Mouse (Mus musculus) urinary bladder, adult 2 months (tissue): ENCODE results near the gene Mcrip2. TPM values are rescaled to one million over a fixed set of nuclear protein-coding genes. Genes with fewer than 3 reads are reported as not detected.

ENCODE experiments used
- DNase-seq: peaks from one replicate; pipeline ENCODE4 v3.0.0; 2022; ENCODE audit warnings: low spot score
- polyA plus RNA-seq: library from polyadenylated mRNA; depleted of rRNA; stranded (reverse); fragments of >200 nt; gene quantifications from 2 replicates; pipeline ENCODE4 v1.2.3, GENCODE M21; 2012

The Mcrip2 gene
- polyA plus RNA-seq, 1 experiment = 13.6 TPM

DNA sequence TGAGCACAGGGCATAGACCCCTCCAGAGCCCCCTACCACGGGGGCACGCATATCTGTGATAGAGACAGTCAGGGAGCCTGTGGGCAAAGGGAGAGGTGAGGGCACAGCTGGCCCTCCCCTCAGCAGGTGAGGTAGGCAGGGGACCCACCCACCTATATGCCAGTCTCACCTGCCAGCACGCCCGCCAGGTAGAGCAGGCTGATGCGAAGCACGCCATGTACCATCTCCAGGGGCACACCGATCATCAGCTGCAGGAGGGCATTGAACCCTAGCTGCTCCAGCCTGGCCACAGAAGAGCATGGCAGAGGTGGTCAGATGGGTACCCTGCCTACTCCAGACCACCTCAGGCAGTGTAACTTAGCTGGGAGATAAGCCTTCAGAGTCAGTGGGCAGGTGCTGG lies 33.3 kb downstream of the Mcrip2 start:
- no peak for DNase-seq

- DNase-seq = no peak
Observed at GRCm38 (mm10) chr17:25834595-25835222, 33.9 kb downstream of the Mcrip2 start.

DNA sequence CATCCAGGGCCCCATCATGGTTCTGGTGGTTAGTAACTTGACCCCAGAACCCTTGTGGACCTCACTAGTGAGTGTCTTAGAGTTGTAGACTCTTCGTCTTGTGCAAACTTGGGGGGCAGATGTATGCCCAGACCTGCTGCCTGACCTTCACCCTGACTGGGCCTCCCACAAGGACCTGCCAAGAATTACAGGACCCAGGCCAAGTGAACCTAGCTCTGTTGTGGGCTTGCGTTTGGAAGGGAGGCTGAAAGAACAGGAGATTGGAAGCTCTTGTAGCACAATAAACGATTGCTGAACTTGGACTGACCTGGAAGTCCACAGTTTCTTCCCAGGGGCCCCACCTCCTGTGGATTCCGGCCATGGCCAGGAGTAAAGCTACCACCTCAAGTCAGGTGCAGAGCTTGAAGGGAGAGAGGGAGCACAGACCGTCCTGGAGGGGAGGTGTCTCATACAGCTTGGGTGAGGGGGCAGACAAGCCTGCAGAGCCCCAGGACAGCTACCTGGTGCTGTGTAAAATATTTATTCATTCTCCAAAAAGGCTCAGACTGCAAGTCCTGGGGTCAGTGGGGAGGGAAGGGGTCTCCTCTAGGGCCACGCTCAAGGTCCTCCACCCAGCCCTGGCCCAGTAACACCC lies 34.5 kb downstream of the Mcrip2 start:
- no peak for DNase-seq

DNA sequence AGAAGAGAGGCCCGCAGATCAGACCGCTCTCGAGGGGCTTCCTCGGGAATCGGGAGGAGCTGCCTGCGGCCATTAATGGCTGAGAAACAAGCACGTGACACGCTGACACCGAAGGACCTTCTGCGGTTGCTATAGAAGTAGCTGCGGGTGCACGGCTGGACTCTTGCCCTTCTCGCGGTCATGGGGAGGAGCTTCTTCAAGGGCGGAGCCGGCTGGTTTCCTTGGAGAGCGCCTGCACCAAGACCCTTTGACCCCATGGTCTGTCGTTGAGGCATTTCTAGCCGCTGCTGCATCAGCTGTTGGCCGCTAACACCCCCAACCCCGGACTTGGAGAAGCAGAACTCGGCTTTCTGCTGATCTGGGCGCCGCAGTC lies 35.3 kb downstream of the Mcrip2 start, which contains the start of gene Stub1:
TSS of gene Stub1 (minus strand) at position 114 of the 373 bp plus-strand sequence.
- no peak for DNase-seq

GRCm38 (mm10) chr17:25832436-25833290 lies 35.9 kb downstream of the Mcrip2 start:
- DNase-seq = peak; percentile 98

DNA sequence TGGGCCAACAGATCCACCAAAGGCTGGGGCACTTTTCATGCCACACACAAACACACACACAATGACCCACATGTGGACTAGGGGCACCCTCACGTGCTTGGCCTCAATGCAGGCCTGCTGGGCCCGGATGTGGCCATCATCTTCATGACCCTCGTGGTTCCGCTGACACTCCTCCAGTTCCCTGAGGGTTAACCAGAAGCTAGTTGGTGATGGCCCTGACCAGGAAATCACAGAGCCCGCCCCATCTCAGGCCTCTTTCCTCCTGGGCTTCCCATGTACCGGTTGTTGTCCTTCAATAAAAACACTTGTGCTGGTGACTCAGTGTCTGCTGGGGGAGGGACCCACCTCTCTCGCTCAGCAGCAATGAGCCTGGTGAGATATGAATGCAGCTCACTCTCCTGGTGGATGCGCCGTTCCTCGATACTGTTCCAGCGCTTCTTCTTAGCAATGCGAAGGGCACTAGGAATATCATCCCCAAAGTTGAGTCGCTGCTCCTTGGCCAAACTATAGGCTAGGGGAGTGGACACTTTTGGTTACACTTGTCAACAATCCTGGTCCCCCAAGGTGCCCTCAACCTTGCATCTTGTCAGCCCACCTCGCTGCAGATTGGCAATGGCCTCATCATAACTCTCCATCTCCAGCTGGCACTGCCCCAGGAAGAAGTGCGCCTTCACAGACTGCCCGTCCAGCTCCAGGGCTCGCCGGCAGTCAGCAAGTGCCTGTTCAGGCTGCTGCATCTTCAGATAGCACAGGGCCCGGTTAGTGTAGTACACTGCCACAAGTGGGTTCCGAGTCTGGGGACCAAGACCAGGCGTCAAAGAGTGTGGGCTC lies 36.9 kb downstream of the Mcrip2 start:
- DNase-seq = no peak

DNA sequence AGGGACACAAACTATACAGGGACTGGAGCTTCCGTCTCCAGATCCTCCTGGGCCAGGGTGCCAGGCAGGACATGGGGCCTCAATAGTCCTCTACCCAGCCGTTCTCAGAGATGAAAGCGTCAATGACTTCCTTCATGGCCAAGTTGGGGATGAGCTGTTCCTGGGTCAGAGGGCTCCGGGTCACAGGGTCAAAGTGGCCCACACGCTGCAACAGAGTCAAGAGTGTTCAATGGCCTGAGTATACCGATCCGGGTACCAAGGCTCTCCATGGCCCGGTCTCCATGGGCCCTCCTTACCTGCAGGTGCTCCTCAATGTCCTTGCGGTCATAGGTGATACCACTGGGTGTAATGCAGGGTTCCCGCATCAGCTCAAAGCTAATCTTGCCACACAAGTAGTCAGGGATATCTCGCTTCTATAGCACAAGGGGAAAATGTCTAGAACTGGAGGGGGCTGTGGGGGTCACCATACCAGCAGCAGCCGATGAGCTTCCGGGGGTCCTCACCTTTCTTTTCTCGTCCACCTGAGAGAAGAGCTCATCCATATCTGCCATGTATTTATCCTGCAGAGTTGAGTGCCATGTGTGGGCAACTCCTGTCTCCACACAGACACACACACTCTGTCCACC lies 37.6 kb downstream of the Mcrip2 start:
- no peak for DNase-seq

GRCm38 (mm10) chr17:25830200-25830753 lies 38.3 kb downstream of the Mcrip2 start:
- DNase-seq = no peak

- no peak for DNase-seq
Observed at GRCm38 (mm10) chr17:25829558-25830017, 39.0 kb downstream of the Mcrip2 start.

GRCm38 (mm10) chr17:25828712-25829557 lies 39.6 kb downstream of the Mcrip2 start, which contains the start of gene Jmjd8:
Jmjd8 (plus strand) TSS chr17:25828867.
- DNase-seq = no peak

- DNase-seq = no peak
Observed at GRCm38 (mm10) chr17:25828223-25828594, 40.4 kb downstream of the Mcrip2 start.

GRCm38 (mm10) chr17:25827546-25828222 lies 40.9 kb downstream of the Mcrip2 start:
- DNase-seq = no peak

- no peak for DNase-seq
Observed at GRCm38 (mm10) chr17:25827011-25827410, 41.6 kb downstream of the Mcrip2 start.

- no peak for DNase-seq
Observed at GRCm38 (mm10) chr17:25825984-25826570, 42.5 kb downstream of the Mcrip2 start.

GRCm38 (mm10) chr17:25825311-25825710 lies 43.3 kb downstream of the Mcrip2 start:
- no peak for DNase-seq

DNA sequence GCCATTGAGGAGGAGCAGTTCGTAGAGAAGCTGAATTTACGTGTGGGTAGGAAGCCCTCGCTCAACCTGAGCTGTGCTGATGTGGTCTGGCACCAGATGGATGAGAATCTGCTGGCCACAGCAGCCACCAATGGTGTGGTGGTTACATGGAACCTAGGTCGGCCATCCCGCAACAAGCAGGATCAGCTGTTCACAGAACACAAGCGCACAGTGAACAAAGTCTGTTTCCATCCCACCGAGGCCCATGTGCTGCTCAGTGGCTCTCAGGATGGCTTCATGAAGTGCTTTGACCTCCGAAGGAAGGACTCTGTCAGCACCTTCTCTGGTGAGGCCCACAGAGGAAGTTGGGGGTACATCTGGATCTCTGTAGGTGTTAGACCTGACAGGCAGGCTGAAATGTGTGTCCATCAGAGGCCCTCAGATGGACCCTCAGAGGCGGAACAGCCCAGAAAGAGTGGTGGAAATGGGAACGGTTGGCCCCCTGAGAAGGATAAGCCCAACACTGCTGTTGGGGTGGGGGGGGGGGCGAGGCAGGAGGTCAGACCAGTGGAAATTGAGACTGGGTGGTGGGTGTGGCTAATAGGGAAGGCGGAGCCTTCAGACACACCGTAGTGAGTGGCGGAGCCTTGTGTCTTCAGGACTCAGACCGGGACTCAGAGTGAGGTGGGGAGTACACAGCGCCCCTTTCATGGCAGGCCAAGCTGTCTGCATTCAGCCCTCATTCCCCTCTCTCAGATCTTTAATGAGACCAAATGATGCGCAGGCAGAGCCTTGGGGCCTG lies 44.0 kb downstream of the Mcrip2 start:
- DNase-seq = no peak

DNA sequence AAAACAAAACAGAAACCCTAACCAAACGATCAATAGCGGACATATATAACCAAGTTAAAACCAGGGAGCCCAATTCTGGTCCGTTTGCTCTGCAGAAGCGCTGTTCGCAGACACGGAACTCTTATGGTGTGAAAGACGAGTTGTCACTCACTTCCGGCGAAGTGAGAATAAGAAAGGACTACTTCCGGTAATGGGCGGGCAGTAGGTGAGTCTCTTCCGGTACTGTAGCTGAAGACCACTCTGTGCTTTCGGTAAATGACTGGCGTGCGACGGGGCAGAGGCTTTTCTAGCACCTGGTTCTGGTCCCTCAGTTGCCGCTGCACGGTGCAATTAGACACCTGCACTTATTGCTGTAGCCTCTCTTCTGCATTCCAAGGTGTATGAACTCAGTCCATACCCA lies 45.1 kb downstream of the Mcrip2 start, which contains the start of gene Wdr24:
TSS of gene Wdr24 (plus strand) at position 176 of the 400 bp plus-strand sequence.
- DNase-seq = no peak
